Mouse (Mus musculus) megakaryocyte progenitor cell, adult 5-6 weeks (primary cell): ENCODE measurements at regions not wholly inside any gene's neighbourhood (a gene's known extent, or its start where the extent isn't known, plus 50 kb on each side); places are given as distances from the start of the nearest gene placed in this dataset.

Source experiments
- ATAC-seq: replicated peaks from 2 replicates; pipeline ENCODE4 v1.8.0; 2016; ENCODE audit warnings: mild to moderate bottlenecking, moderate TSS enrichment, inconsistent platforms; ENCODE audit not compliant: poor library complexity

DNA sequence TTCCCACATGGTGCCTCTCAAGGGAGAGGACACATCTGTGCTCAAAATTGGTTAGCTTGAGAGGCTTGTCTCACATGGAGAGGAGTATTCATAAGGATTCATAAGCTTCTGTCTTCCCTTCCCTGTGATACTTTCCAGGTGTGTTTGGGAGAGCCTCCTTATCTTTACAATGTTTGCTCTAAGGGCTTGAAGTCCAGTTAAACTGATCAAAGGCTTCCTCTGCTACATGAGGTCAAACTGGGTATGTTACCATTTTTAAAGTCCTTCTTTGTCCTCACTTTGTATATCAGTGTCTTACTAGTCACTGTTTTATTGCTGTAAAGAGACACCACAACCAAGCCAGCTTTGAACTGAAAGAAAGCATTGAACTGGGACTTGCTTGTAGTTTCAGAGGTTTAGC is 98.1 kb upstream of the Mphosph6 start:
- no peak for ATAC-seq

DNA sequence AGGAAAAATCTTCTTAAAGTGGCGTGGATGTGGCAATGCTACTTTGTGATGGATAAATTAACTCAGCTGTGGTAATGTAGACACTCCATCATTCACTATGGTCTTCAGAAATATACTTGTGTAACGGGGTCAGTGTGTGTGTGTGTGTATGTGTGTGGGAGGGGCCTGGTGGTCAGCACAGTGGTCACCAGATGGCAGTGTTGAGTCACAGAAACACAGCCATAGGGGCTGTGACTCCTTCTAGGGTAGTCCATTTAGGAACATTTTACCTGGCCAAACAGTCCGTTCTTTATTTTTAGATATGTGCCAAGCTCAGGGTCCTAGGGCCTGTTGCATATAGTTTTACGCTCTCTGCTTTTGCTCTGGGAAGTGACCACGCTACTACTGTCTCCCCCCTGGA is 96.3 kb upstream of the Mphosph6 start:
- ATAC-seq, result 0 out of 2 replicates have a peak, but pooled peaks have one; percentile 42

DNA sequence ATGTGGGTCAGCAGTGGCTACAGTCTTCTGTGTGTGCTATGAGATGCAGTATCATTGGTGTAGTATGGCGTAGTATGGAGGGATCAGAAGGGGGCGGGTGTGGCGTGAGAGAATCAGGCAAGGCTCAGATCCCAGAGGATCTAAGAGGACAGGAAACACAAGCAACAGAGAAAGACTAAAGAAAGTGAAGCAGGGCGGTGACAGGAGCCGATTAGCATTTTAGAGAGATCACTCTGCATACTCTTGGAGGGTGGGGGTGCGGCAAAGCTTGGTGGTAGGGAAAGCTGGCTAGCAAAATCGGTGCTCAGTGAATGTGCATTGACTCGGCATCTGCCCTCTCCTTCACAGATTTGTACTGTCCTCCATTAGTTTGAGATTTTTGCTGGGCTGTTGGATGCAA is 93.1 kb upstream of the Mphosph6 start:
- no peak for ATAC-seq

DNA sequence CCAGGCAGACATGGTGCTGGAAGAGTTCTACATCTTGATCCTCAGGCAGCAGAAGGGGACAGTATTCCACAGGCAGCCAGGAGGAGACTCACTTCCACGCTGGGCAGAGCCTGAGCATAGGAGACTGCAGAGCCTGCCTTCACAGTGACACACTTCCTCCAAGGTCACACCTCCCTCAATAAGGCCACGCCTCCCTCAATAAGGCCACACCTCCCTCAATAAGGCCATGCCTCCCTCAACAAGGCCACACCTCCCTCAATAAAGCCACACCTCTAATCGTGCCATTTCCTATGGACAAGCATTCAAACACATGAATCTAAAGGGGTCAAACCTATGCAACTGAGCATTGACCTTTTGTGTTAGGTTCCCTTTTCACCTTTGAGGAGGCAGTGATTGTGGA is 88.5 kb upstream of the Mphosph6 start:
- no peak for ATAC-seq

DNA sequence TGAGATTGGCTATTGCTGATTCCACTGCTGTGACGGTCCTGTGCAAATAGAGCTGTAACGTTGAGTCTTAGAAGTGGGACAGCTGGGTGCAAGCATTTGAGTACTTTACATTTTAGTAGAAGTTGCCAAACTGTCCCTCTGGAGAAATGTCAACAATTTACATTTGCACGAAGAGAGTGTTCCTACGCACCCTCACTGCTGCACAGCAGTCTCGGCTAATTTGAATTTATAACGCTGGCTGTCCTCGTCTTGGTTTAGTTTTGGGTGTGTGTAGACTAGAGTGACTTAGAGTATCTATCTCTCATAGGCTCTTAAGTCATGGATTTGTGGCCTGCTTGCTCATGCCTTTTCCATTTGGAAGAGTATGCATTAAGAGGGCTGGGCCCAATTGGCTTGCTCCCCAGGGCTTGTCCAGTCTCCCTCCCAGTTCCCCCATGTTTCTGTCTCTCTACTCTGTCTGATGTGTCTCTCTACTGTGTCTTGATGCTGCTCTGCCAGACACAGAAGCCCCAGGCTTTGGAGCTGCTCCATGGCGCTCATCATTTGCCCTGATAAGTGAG is 79.8 kb upstream of the Mphosph6 start:
- ATAC-seq, result no peak

DNA sequence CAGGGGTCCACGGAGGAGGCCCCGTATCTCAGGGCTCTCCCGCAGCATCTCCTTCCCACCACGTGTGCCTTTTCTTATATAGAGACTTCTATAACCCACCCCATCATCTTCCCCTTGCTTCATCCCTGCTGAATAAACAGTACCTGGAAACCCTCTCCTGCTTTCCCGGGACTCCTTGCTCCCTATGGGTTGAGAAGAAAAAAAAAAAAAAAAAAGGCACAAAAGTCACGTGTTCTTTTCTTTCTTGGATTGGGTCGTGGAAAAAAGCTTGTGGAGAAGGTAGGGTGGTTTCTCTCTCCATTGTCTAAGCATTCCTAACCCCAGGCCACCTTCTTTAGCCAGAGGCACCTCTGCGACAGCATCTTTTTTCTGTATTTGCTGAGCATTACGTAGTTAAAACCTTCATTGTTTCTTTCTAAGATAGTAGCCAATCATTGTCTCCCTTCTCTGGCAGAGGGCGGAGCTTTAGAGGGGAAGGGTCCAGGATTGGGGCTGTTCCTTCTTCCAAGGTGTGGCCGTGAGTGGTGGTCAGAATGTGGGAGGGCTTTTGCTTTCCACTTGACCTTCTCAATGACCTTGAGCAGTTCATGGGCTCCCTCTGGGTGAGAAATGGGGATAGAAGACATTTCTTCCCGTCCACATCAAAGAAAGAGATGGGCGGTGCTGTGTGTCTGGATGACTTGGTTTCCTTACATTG is 78.7 kb upstream of the Mphosph6 start:
- ATAC-seq, result no peak

DNA sequence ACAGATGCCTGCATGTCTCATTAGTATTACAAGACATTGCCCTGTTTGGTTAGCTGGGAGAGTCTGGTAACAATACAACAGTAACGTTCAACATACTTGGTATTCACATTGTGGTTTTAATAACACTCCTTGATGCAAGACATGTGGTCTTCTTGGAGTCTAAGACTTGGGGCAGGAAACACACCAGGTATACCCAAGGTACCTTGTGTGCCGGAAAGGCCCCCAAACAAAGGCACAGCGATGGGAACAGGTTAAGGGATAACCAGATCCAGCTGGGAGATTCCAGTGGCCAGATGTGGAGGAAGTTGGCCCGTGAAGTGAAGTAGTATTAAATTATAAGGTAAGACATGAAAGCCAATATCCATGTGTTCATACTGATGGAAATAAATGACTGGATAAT is 71.9 kb upstream of the Mphosph6 start:
- ATAC-seq, result no peak

DNA sequence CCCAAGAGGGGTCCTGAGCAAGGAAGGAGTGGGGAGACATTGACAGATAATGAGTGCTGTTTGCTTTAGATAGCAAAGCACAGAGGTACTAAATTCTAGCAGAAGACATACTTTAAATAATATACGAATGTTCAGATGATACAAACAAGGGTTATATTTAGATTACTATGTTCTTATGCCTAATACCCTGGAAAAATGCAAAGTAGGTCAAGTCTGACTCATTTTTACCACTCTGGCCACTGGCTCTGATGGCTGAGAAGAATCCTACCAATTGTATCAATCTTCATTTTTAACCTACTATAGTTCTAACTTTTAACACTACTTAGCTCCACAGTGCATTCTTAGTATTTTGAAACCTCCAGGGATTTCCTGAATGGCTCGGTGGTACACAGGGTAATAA is 65.4 kb upstream of the Mphosph6 start:
- ATAC-seq, result no peak

DNA sequence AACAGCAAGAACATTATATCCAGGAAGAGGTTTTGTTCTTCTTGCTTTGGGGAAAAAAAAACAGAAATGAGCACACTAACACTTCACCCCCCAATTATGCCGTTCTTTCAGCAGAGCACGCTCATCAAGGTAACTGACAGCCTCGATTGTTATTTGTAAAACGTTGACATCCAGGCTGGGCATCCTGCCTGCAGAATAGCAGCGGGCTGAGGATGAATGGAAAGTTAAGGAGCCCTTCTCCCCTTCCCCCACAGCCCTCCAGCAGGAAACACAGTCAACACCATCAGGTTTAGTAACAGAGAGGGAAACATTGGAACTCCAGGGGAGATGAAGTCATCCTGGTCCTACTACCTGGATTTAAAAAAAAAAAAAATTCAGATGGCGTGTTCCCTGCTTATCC is 63.3 kb upstream of the Mphosph6 start:
- no peak for ATAC-seq

DNA sequence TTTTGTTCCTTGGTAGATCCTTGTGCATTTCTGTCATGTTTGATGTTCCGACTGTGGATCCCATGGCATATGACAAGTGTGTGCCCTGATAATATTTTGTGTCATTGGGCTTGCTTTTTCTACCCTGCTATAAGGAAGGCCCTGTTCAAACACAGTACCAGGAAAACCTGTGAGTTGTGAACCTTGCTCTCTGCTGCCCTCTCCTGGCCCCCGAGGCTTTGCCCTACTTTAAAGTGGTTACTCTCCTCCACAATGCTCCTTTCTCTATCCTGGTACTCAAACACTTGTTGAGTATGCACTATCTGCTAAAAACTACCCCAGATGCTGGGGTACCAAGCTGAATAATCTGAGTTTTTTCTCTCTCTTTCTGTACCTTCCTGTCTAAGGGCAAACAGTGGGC is 62.1 kb upstream of the Mphosph6 start:
- peak; percentile 83 for ATAC-seq

DNA sequence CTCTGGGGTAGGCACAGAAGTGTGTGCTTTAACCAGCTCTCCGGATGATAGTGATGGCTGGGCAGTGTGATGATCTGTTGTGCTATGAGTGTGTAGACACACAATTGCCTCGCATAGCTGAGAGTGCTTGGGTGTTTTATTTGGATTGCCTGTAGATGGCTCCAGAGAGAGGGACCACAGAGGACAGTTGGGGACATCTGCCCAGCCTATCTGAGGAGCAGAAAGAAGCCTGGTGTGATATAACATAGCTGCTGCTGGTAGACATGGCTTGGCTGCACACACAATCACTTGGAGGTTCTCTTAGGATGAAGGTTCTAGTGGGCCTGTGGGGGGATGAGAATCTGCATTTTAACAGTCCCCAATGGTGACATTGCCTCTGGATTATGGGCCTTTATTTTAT is 60.6 kb upstream of the Mphosph6 start:
- peak; percentile 32; the same call in 1 of the 2 replicates for ATAC-seq

DNA sequence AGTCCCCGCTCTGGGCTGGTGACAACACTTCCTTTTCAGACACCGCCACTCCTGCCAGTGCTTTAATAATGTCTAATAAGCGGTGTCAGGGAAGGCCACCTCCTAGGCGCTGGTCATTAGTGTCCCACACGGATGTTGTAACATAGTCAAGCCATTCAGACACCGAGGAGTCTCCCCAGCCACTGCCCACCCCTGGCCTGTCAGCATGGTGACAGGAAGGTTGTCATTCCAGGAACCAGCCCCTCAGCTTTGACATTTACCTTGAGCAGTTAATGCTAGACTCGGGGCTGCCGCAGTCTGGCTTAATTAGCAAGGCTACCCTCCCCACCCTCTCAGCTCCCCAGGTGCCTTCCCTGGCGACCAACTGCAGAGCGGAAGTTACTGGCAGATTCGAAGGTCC is 58.0 kb upstream of the Mphosph6 start:
- ATAC-seq, result peak; percentile 28; the same call in 1 of the 2 replicates

DNA sequence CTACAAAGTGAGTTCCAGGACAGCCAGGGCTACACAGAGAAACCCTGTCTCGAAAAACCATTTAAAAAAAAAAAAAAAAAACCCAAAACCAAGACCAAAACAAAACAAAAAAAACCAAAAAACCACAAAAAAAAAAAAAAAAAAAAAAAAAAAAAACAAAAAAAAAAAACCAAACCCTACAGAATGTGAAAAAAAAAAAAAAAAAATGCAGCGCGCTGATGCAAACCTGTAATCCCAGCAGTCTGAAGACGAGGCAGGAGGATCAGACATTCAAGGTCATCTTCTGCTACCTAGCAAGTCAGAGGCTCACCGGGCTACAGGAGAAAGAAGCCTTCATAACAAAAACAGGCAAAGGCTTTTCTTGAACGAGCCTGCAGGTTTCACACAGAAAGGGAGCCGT is 57.4 kb upstream of the Mphosph6 start:
- no peak for ATAC-seq

DNA sequence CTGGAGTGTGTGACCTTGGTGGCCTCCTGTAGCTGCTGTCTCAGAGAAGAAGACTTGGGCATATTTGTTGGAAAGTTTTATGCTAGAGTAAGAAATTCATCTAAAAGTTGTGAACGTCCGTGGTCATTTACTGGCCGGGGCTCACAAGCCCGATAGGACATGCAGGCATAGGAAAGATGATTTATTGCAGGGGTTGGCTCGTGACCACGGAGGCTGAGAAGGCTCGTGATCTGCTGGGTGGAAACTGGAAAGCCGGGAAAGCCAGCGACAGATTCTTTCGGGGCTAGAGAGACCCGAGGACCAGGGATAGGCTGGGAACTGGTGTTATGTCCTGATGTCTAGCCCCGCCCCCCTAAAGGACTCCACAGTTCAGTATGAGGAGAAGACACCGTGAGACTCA is 54.4 kb upstream of the Mphosph6 start:
- ATAC-seq, result no peak

DNA sequence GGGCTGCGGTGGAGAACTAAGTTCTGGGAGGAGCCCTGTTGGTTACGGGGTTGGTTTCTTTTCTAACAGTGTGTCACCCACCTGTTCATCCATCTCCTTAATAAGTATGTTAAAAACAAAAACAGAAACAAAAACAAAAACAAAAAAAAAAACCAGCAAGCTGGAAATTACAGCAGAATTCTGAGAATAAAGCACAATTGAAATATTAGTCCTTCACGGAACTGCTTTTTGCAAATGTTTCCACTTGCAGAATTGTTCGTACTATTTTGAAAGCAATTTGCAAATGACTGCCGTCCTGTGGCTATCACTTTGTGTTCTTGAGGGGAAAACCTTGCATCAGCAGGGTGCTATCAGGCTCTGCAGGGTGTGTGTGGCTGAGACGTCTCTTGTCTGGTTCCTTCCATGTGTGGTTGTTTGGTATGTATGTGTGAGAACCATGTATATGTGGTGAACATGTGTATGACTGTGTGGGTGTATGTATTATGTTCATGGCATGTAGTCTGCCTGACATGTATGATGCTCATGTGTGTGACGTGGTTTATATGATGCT is 53.3 kb upstream of the Mphosph6 start:
- no peak for ATAC-seq

DNA sequence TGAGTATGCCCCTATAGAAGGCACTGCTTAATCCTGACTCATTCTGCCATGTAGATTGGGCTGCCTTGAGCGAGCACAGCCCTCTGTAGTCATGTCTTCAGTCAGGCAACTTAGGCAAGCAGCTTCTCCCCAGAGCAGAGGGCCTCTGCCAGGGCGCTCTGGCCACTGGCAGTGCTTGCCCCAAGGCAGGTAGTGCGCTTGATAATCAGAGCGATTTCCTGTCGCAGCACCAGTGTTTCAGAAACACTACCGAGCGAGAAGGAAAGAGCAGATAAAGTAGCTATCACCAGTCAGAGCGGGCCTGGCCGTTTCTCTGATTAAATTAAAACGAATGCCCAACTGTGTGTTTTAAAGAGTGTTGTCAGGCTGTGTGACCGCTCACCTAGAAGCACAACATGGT is 52.6 kb upstream of the Mphosph6 start:
- peak; percentile 40 for ATAC-seq

DNA sequence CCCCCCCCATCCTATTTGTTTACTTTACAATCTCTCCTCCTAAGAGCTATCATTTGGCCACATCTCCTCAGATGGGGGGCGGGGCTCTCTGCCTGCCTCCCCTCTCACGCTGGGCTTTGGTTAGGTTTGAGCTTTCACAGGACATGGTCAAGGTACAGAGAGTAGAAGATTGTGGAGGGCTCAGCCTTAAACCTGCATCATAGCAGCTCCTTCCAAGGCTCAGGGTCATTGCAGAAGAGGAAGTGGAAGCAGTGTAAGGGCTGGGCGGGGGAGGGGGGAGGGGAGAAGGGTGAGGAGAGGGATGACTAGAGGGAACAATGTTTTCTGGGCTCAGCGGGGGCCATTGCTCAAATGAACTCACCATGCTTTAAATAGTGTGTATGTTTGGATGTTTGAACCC is 51.7 kb upstream of the Mphosph6 start:
- ATAC-seq, result peak; percentile 88

DNA sequence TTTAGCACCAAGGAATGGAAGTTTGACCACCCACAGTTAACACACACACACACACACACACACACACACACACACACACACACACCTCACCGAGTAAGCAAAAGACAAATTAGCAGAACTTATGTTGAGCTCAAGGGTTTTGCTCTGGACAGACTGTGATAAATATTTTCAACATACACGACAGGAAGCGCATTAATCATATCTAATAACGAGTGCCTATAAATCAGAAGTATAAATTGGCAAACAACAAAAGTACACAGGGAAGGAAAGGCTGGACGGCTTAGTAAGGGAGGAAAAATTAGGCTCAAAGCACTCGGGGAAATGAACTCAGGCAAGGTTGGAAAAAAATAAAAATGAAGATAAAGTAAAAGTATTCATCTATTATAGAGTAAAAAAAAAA is 50.8 kb upstream of the Mphosph6 start:
- ATAC-seq, result no peak
